Mouse (Mus musculus) forebrain, embryonic 16.5 days (tissue): Measurements from ENCODE around the gene Vmn1r138. TPM values are rescaled to one million over a fixed set of nuclear protein-coding genes. Genes with fewer than 3 reads are reported as not detected.
"Not testable (repeated sequence)": the region's sequence is repeated elsewhere in the genome, so short reads cannot be mapped to it uniquely, and the experiment has no call there.

Source experiments
- ATAC-seq: fragments of 200-750 bp; cut with Nextera tagmentation; 2 replicates; pipeline ENCODE4 v1.8.0; 2017; ENCODE audit warnings: mild to moderate bottlenecking, moderate library complexity
- H3K27ac ChIP-seq: fragments of 300-500 bp; sonication (generic); 2 replicates; pipeline ENCODE4 v1.5.1; 2014; ENCODE audit warnings: low read length, control low read depth
- H3K27me3 ChIP-seq: fragments of 300-500 bp; sonication (generic); replicated peaks from 2 replicates; pipeline ENCODE4 v1.6.1; 2014; ENCODE audit warnings: low read length; ENCODE audit not compliant: control insufficient read depth, insufficient read depth
- H3K36me3 ChIP-seq: fragments of 300-500 bp; sonication (generic); 2 replicates; pipeline ENCODE4 v1.6.1; 2014; ENCODE audit not compliant: control insufficient read depth, insufficient read depth
- H3K4me1 ChIP-seq: fragments of 300-500 bp; sonication (generic); replicated peaks from 2 replicates; pipeline ENCODE4 v1.6.1; 2014; ENCODE audit warnings: low read length; ENCODE audit not compliant: control insufficient read depth, insufficient read depth
- H3K4me2 ChIP-seq: fragments of 300-500 bp; sonication (generic); 2 replicates; pipeline ENCODE4 v1.6.1; 2014; ENCODE audit warnings: mild to moderate bottlenecking, low read length, control low read depth
- H3K4me3 ChIP-seq: fragments of 300-500 bp; sonication (generic); replicated peaks from 2 replicates; pipeline ENCODE4 v1.5.1; 2014; ENCODE audit warnings: mild to moderate bottlenecking, low read length, control low read depth
- H3K9ac ChIP-seq: fragments of 300-500 bp; sonication (generic); replicated peaks from 2 replicates; pipeline ENCODE4 v1.6.1; 2014; ENCODE audit warnings: low read depth, low read length, control low read depth
- H3K9me3 ChIP-seq: fragments of 300-500 bp; sonication (generic); 2 replicates; pipeline ENCODE4 v1.6.1; 2016; ENCODE audit warnings: low read length; ENCODE audit not compliant: control insufficient read depth
- WGBS: fragments of 180-500 bp; shearing (Covaris S2); extraction: QIAGEN DNeasy Blood & Tissue Kit; methylation state at CpG from one replicate; pipeline ENCODE4 v1.1.7; 2014; 5-methylcytosine and 5-hydroxymethylcytosine counted together
- polyA plus RNA-seq: library from polyadenylated mRNA; unstranded; fragments of >200 nt; fragmentation: Nextera tagmentation; extraction: Ambion mirVana; gene quantifications from 2 replicates; pipeline ENCODE4 v1.2.1, GENCODE M21; 2015

Vmn1r138 gene
- not detected in 2 replicates for polyA plus RNA-seq

DNA sequence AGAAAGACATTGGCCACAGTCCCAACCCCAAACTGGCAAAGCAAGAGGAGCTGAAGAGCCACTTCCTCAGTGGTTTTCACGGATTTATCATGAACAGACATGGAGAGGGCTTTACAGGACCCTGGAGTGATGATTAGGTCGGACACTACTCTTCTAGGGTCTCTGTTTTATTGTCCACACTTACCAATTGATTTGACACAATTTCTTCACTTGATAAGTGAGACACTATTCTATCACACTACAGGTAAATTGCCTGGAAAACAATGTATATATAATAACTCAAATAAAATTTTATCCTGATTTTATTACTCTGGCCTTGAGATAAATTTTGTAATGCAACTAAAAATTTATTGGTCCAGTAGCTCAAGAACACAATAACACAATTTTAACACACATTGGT is at the start of gene Vmn1r138:
TSS of gene Vmn1r138 (minus strand) at position 101 of the 400 bp plus-strand sequence.
- H3K9ac ChIP-seq, H3K36me3 ChIP-seq, H3K4me2 ChIP-seq, H3K4me1 ChIP-seq, H3K27me3 ChIP-seq, H3K4me3 ChIP-seq, ATAC-seq, H3K27ac ChIP-seq, H3K9me3 ChIP-seq: not testable (repeated sequence)
- no CpG with 5 or more reads among the region's 2 CpGs for WGBS

DNA sequence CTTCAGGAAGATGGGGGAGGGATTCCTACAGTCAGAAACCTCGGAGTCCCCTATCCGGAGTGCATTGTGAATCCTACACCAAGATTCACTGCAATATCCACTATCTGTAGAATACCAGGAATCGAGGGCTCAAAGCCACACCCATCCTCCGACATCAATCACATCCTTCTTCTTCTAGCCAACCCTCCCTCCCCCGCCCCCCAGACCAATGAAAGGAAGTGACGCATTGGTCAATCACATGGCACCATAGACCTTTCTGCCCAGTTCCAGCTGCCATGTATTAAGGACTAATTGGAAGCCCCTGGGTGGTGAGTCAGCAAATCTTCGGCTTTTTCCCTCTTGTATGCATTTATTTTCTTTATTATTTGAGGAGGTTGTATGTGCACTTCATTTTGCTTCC is 40.1 kb upstream of the Vmn1r138 start, which contains the start of gene Vmn1r139:
TSS of gene Vmn1r139 (plus strand) at position 301 of the 400 bp plus-strand sequence.
- not testable (repeated sequence) for H3K9me3 ChIP-seq, H3K9ac ChIP-seq, H3K27me3 ChIP-seq, H3K27ac ChIP-seq, H3K4me1 ChIP-seq, ATAC-seq, H3K4me2 ChIP-seq, H3K36me3 ChIP-seq, H3K4me3 ChIP-seq
- WGBS = no CpG with 5 or more reads among the region's 7 CpGs

DNA sequence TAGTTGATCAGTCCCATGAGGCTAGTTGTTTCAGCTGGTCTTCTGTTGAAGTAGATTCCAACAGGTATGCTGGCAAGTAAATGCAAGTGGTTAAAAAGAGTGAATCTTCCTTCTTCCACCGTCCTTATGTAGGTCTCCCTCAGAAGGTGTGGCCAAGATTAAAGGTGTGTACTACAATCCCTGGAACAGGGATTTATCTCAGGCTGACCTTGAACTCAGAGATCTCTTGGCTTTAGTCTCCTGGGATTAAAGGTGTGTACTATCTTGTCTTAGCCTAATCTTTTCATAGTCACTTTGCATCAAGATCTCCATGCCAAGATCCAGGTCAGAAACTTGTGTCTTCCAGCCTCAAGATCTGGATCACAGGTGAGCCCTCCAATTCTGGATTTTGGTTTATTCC is 27.5 kb upstream of the Vmn1r138 start, which contains the start of gene Gm6176:
TSS of gene Gm6176 (minus strand) at position 101 of the 400 bp plus-strand sequence.
- ATAC-seq, H3K36me3 ChIP-seq, H3K27ac ChIP-seq, H3K27me3 ChIP-seq, H3K4me1 ChIP-seq, H3K4me3 ChIP-seq, H3K9ac ChIP-seq, H3K4me2 ChIP-seq, H3K9me3 ChIP-seq: not testable (repeated sequence)
- no CpG with 5 or more reads among the region's 1 CpGs for WGBS

GRCm38 (mm10) chr7:21994287-21994686 is 34.4 kb downstream of the Vmn1r138 start, which contains the start of gene Vmn1r137:
Vmn1r137 (plus strand) TSS chr7:21994587.
- no CpG with 5 or more reads among the region's 3 CpGs for WGBS
- ATAC-seq, H3K9ac ChIP-seq, H3K27ac ChIP-seq, H3K27me3 ChIP-seq, H3K4me3 ChIP-seq, H3K9me3 ChIP-seq, H3K4me1 ChIP-seq, H3K36me3 ChIP-seq, H3K4me2 ChIP-seq: not testable (repeated sequence)

Other genes starting within 250 kb of the Vmn1r138 start
- not detected in 2 replicates for gene Gm4177, start 232.2 kb downstream of the Vmn1r138 start, polyA plus RNA-seq
- not detected in 2 replicates for gene Vmn1r135, start 196.5 kb downstream of the Vmn1r138 start, polyA plus RNA-seq
- not detected in 2 replicates for gene Gm5725, start 184.6 kb downstream of the Vmn1r138 start, polyA plus RNA-seq
- not detected in 2 replicates for gene Gm5891, start 107.6 kb downstream of the Vmn1r138 start, polyA plus RNA-seq
- not detected in 2 replicates for gene Vmn1r137, start 34.3 kb downstream of the Vmn1r138 start, polyA plus RNA-seq
- not detected in 2 replicates for gene Gm6176, start 27.4 kb upstream of the Vmn1r138 start, polyA plus RNA-seq
- not detected in 2 replicates for gene Vmn1r139, start 40.2 kb upstream of the Vmn1r138 start, polyA plus RNA-seq
- not detected in 2 replicates for gene Gm16451, start 89.3 kb upstream of the Vmn1r138 start, polyA plus RNA-seq
- not detected in 2 replicates for gene Gm10666, start 105.8 kb upstream of the Vmn1r138 start, polyA plus RNA-seq
- gene Vmn1r142, start 135.1 kb upstream of the Vmn1r138 start, polyA plus RNA-seq = not detected in 2 replicates
- gene Vmn1r143, start 160.5 kb upstream of the Vmn1r138 start, polyA plus RNA-seq = not detected in 2 replicates
- gene Gm8653, start 172.4 kb upstream of the Vmn1r138 start, polyA plus RNA-seq = not detected in 2 replicates
- not detected in 2 replicates for gene Gm8453, start 200.6 kb upstream of the Vmn1r138 start, polyA plus RNA-seq